Mouse (Mus musculus): ENCODE measurements around the gene Prn.

The Prn gene

GRCm38 (mm10) chr2:131909683-131910572 is at the start of gene Prn, which contains the start of gene Prnp:
Prn (plus strand) TSS chr2:131909957.
Prnp (plus strand) TSS chr2:131909928.
- peak; percentile 90 for DNase-seq

- DNase-seq: no peak
These were observed 47.0 kb upstream of the Prn start for GRCm38 (mm10) chr2:131862617-131863275.

- DNase-seq: no peak
These were observed 46.3 kb upstream of the Prn start for GRCm38 (mm10) chr2:131863472-131863871.

- DNase-seq: no peak
These were observed 45.4 kb upstream of the Prn start for GRCm38 (mm10) chr2:131864262-131864796.

GRCm38 (mm10) chr2:131866676-131867075 is 43.1 kb upstream of the Prn start:
- no peak for DNase-seq

- DNase-seq: no peak
These were observed 40.8 kb upstream of the Prn start for GRCm38 (mm10) chr2:131868983-131869382.

- no peak for DNase-seq
These were observed 36.4 kb upstream of the Prn start for GRCm38 (mm10) chr2:131873376-131873775.

- no peak for DNase-seq
These were observed 33.0 kb upstream of the Prn start for GRCm38 (mm10) chr2:131876551-131877265.

- DNase-seq: peak; percentile 18
These were observed 28.0 kb upstream of the Prn start for GRCm38 (mm10) chr2:131881766-131882165.

- DNase-seq: no peak
These were observed 26.6 kb upstream of the Prn start for GRCm38 (mm10) chr2:131883136-131883535.

GRCm38 (mm10) chr2:131886503-131887160 is 23.1 kb upstream of the Prn start:
- DNase-seq: no peak

GRCm38 (mm10) chr2:131888233-131888632 is 21.5 kb upstream of the Prn start:
- no peak for DNase-seq

GRCm38 (mm10) chr2:131892534-131892933 is 17.2 kb upstream of the Prn start:
- no peak for DNase-seq

- no peak for DNase-seq
These were observed 14.7 kb upstream of the Prn start for GRCm38 (mm10) chr2:131895106-131895505.

GRCm38 (mm10) chr2:131896011-131896410 is 13.7 kb upstream of the Prn start:
- no peak for DNase-seq

GRCm38 (mm10) chr2:131897336-131898109 is 12.2 kb upstream of the Prn start:
- no peak for DNase-seq

GRCm38 (mm10) chr2:131902423-131902822 is 7.3 kb upstream of the Prn start:
- no peak for DNase-seq

- DNase-seq: no peak
These were observed 6.9 kb upstream of the Prn start for GRCm38 (mm10) chr2:131902867-131903266.

- no peak for DNase-seq
These were observed 4.7 kb upstream of the Prn start for GRCm38 (mm10) chr2:131905025-131905424.

GRCm38 (mm10) chr2:131905776-131906175 is 4.0 kb upstream of the Prn start:
- no peak for DNase-seq

GRCm38 (mm10) chr2:131906266-131906665 is 3.5 kb upstream of the Prn start:
- no peak for DNase-seq

- peak; percentile 25 for DNase-seq
These were observed 2.9 kb upstream of the Prn start for GRCm38 (mm10) chr2:131906846-131907245.
